In genomic region chr7:79521259-79521658, GRCm38 (mm10) we compare ENCODE assay signal across 10 mouse cellular contexts. TPM values are rescaled to one million over a fixed set of nuclear protein-coding genes. Genes with fewer than 3 reads are reported as not detected.
DNase-seq lines count a peak whose midpoint lies in the region; ATAC-seq lines count a peak whose summit lies in the region.
"Had no signal": no experiment of that assay in that cellular context is flagged by ENCODE, and none has a peak within 500 bp of the region (broad histone marks: within the 10 kb centered on the region; RNA-seq: fewer than 3 reads in every experiment).

No protein-coding gene starts in this region.

- peaks cover 100% of the 10 kb centered on the region for H3K4me1 ChIP-seq in forebrain, embryonic 12.5 days
- peaks cover 59% of the 10 kb centered on the region for H3K4me1 ChIP-seq in midbrain, embryonic 11.5 days (ENCODE audit: control insufficient read depth, insufficient read depth, low read length)

- H3K27me3 ChIP-seq in forebrain, embryonic 12.5 days = 0 out of 2 replicates have a peak, but pooled peaks cover 3% of the 10 kb centered on the region
- H3K27me3 ChIP-seq in midbrain, embryonic 11.5 days (ENCODE audit: control insufficient read depth, insufficient read depth, low read length) = peaks cover 28% of the 10 kb centered on the region

- H3K4me3 ChIP-seq in forebrain, embryonic 12.5 days (replicated peaks) = 0 out of 2 replicates have a peak overlapping the region, but pooled peaks have one; percentile 0
- no peak overlapping the region for H3K4me3 ChIP-seq in midbrain, embryonic 11.5 days (ENCODE audit: low read depth, low read length)

- H3K27ac ChIP-seq in forebrain, embryonic 12.5 days = peak overlapping the region; percentile 100
- H3K27ac ChIP-seq in midbrain, embryonic 11.5 days (ENCODE audit: low read depth, low read length) = peak overlapping the region; percentile 8

- H3K9ac ChIP-seq in forebrain, embryonic 12.5 days = peak overlapping the region; percentile 83
- no peak overlapping the region for H3K9ac ChIP-seq in midbrain, embryonic 11.5 days (ENCODE audit: low read length)

- peak; percentile 17 for DNase-seq in adrenal gland, postnatal 10 days
- no peak for DNase-seq in adrenal gland, adult 18-20 months (ENCODE audit: low spot score in 2 of 2)
- peak; percentile 86 for DNase-seq in brain, adult 2 months (ENCODE audit: low read depth, low spot score)
- no peak for DNase-seq in midbrain, embryonic 11.5 days (ENCODE audit: low spot score, missing footprints)
- DNase-seq in gastrocnemius, adult 8-10 months (ENCODE audit: low spot score in 2 of 2) = no peak
- DNase-seq in testis, postnatal 14 days (ENCODE audit: low spot score) = no peak
- DNase-seq in gastrocnemius, postnatal 4 days (ENCODE audit: low spot score in 2 of 2) = no peak
- DNase-seq: adrenal gland, postnatal 25 days; kidney, postnatal 10 days had no signal

- no peaks in the 10 kb centered on the region for H3K9me3 ChIP-seq in forebrain, embryonic 12.5 days
- H3K9me3 ChIP-seq in midbrain, embryonic 11.5 days (ENCODE audit: control insufficient read depth, low read length) = no peaks in the 10 kb centered on the region

- WGBS in forebrain, embryonic 12.5 days = 31% methylated on average over 5 of the region's 5 CpGs
- WGBS in midbrain, embryonic 11.5 days = 37% methylated on average over 5 of the region's 5 CpGs

- H3K4me2 ChIP-seq in forebrain, embryonic 12.5 days = peak overlapping the region; percentile 59
- no peak overlapping the region for H3K4me2 ChIP-seq in midbrain, embryonic 11.5 days

- peaks cover 47% of the 10 kb centered on the region for H3K36me3 ChIP-seq in forebrain, embryonic 12.5 days (replicated peaks)
- no peaks in the 10 kb centered on the region for H3K36me3 ChIP-seq in midbrain, embryonic 11.5 days (ENCODE audit: control insufficient read depth, insufficient read depth, low read length)

- no peak for ATAC-seq in forebrain, embryonic 12.5 days (ENCODE audit: low FRiP score)
- no peak for ATAC-seq in midbrain, embryonic 11.5 days (ENCODE audit: low FRiP score)

RNA-seq across cellular contexts. Expression of gene Polg, which starts 55.1 kb away (rescaled TPM):
- 10 to 100 TPM; 78.9 to 83.1 TPM for total RNA-seq in adrenal gland, postnatal 10 days (2021)
- total RNA-seq in adrenal gland, adult 18-20 months (2021) = 10 to 100 TPM; 63.5 to 79.3 TPM
- 41.7 and 45.1 TPM in 2 replicates for polyA plus RNA-seq in forebrain, embryonic 12.5 days (2016; fragmentation: Nextera tagmentation; extraction: Ambion mirVana)
- polyA plus RNA-seq in midbrain, embryonic 11.5 days (2014; fragmentation: Nextera tagmentation; extraction: Ambion mirVana) = 24.0 and 26.7 TPM in 2 replicates
- 10 to 100 TPM; 26.0 to 43.5 (median 38.1) TPM for total RNA-seq in gastrocnemius, adult 8-10 months (2022)
- 10 to 100 TPM; 50.5 to 54.1 TPM for total RNA-seq in gastrocnemius, postnatal 4 days (2021)

Comparison
In these comparisons a context has a peak if more than half of its experiments do, and no peak if none do; other contexts are left out.
1. DNase-seq: peak in adrenal gland, postnatal 10 days (single experiment) and brain, adult 2 months (single experiment); none in adrenal gland, adult 18-20 months (0 of 2), midbrain, embryonic 11.5 days (single experiment), gastrocnemius, adult 8-10 months (0 of 2), testis, postnatal 14 days (single experiment) and gastrocnemius, postnatal 4 days (0 of 2).